Comparison of ENCODE assay signal across 20 mouse cellular contexts in genomic region chr12:40564261-40564660, GRCm38 (mm10).
DNase-seq lines count a peak whose midpoint lies in the region; ATAC-seq lines count a peak whose summit lies in the region.
"Had no signal": no experiment of that assay in that cellular context is flagged by ENCODE, and none has a peak within 500 bp of the region (broad histone marks: within the 10 kb centered on the region; RNA-seq: fewer than 3 reads in every experiment).

No protein-coding gene starts in this region.

- no peaks in the 10 kb centered on the region for H3K27me3 ChIP-seq in heart, embryonic 12.5 days (replicated peaks)
- H3K27me3 ChIP-seq in neural tube, embryonic 13.5 days, result no peaks in the 10 kb centered on the region
- H3K27me3 ChIP-seq in neural tube, embryonic 15.5 days (replicated peaks), result no peaks in the 10 kb centered on the region
- H3K27me3 ChIP-seq: embryonic facial prominence, embryonic 15.5 days; hindbrain, embryonic 13.5 days; intestine, embryonic 15.5 days; liver, embryonic 13.5 days had no signal

- 0 out of 2 replicates have a peak, but pooled peaks cover 2% of the 10 kb centered on the region for H3K4me1 ChIP-seq in heart, embryonic 12.5 days (replicated peaks)
- H3K4me1 ChIP-seq in neural tube, embryonic 13.5 days (replicated peaks), result peaks cover 28% of the 10 kb centered on the region
- H3K4me1 ChIP-seq in neural tube, embryonic 15.5 days, result peaks cover 22% of the 10 kb centered on the region
- H3K4me1 ChIP-seq: intestine, embryonic 15.5 days; liver, embryonic 13.5 days had no signal

- no peak overlapping the region for H3K27ac ChIP-seq in heart, embryonic 12.5 days (ENCODE audit: poor library complexity, severe bottlenecking)
- H3K27ac ChIP-seq in neural tube, embryonic 13.5 days (replicated peaks), result no peak overlapping the region
- H3K27ac ChIP-seq in neural tube, embryonic 15.5 days (replicated peaks), result no peak overlapping the region
- H3K27ac ChIP-seq: embryonic facial prominence, embryonic 15.5 days; forebrain, embryonic 10.5 days; hindbrain, embryonic 13.5 days; intestine, embryonic 15.5 days; layer of hippocampus, adult 2 months; liver, embryonic 13.5 days had no signal

- no peak overlapping the region for H3K4me3 ChIP-seq in heart, embryonic 12.5 days
- H3K4me3 ChIP-seq in neural tube, embryonic 13.5 days, result no peak overlapping the region
- no peak overlapping the region for H3K4me3 ChIP-seq in neural tube, embryonic 15.5 days (replicated peaks)
- H3K4me3 ChIP-seq: embryonic facial prominence, embryonic 15.5 days; forebrain, embryonic 10.5 days; hindbrain, embryonic 13.5 days; intestine, embryonic 15.5 days; layer of hippocampus, adult 2 months; liver, embryonic 13.5 days had no signal

- no peaks in the 10 kb centered on the region for H3K9me3 ChIP-seq in heart, embryonic 12.5 days (replicated peaks)
- H3K9me3 ChIP-seq in neural tube, embryonic 13.5 days, result no peaks in the 10 kb centered on the region
- no peaks in the 10 kb centered on the region for H3K9me3 ChIP-seq in neural tube, embryonic 15.5 days (replicated peaks)
- H3K9me3 ChIP-seq: embryonic facial prominence, embryonic 15.5 days; forebrain, embryonic 10.5 days; hindbrain, embryonic 13.5 days; intestine, embryonic 15.5 days; liver, embryonic 13.5 days had no signal

- no peak overlapping the region for H3K4me2 ChIP-seq in heart, embryonic 12.5 days
- no peak overlapping the region for H3K4me2 ChIP-seq in neural tube, embryonic 13.5 days
- no peak overlapping the region for H3K4me2 ChIP-seq in neural tube, embryonic 15.5 days
- H3K4me2 ChIP-seq: embryonic facial prominence, embryonic 15.5 days; hindbrain, embryonic 13.5 days; intestine, embryonic 15.5 days; liver, embryonic 13.5 days had no signal

- no peak for ATAC-seq in heart, embryonic 12.5 days (ENCODE audit: insufficient number of reproducible peaks, low FRiP score)
- ATAC-seq in neural tube, embryonic 13.5 days (ENCODE audit: low read depth), result 0 out of 2 replicates have a peak, but pooled peaks have one; percentile 21
- ATAC-seq in neural tube, embryonic 15.5 days (ENCODE audit: low FRiP score), result no peak
- ATAC-seq: intestine, embryonic 15.5 days; midbrain, embryonic 16.5 days had no signal

- H3K9ac ChIP-seq in heart, embryonic 12.5 days, result no peak overlapping the region
- no peak overlapping the region for H3K9ac ChIP-seq in neural tube, embryonic 13.5 days
- no peak overlapping the region for H3K9ac ChIP-seq in neural tube, embryonic 15.5 days (replicated peaks)
- H3K9ac ChIP-seq: embryonic facial prominence, embryonic 15.5 days; hindbrain, embryonic 13.5 days; intestine, embryonic 15.5 days; liver, embryonic 13.5 days had no signal

- peak; percentile 93 for DNase-seq in heart, adult 11 months
- DNase-seq in kidney, postnatal 10 days, result peak; percentile 22
- DNase-seq in kidney, adult 9 months, result no peak
- peak; percentile 55 for DNase-seq in skeletal muscle tissue, adult 2 months (ENCODE audit: low read depth, low spot score)
- DNase-seq in cerebellum, postnatal 10 days, result no peak
- DNase-seq: cerebellum, postnatal 25 days; gastrocnemius, postnatal 36 days; left cerebral cortex, postnatal 4 days; liver, embryonic 13.5 days; right cerebral cortex, adult 18-20 months; thymus, adult 18-20 months had no signal

- 67% methylated on average over 2 of the region's 2 CpGs for WGBS in heart, embryonic 12.5 days
- 37% methylated on average over 2 of the region's 2 CpGs for WGBS in neural tube, embryonic 13.5 days
- WGBS in neural tube, embryonic 15.5 days, result 38% methylated on average over 2 of the region's 2 CpGs

- H3K36me3 ChIP-seq in heart, embryonic 12.5 days, result no peaks in the 10 kb centered on the region
- H3K36me3 ChIP-seq in neural tube, embryonic 13.5 days, result no peaks in the 10 kb centered on the region
- no peaks in the 10 kb centered on the region for H3K36me3 ChIP-seq in neural tube, embryonic 15.5 days
- H3K36me3 ChIP-seq: embryonic facial prominence, embryonic 15.5 days; forebrain, embryonic 10.5 days; hindbrain, embryonic 13.5 days; intestine, embryonic 15.5 days; liver, embryonic 13.5 days had no signal

Comparison
In these comparisons a context has a peak if more than half of its experiments do, and no peak if none do; other contexts are left out.
1. DNase-seq: peak in heart, adult 11 months (single experiment), kidney, postnatal 10 days (single experiment) and skeletal muscle tissue, adult 2 months (single experiment); none in kidney, adult 9 months (single experiment) and cerebellum, postnatal 10 days (0 of 2).